Mouse (Mus musculus) gastrocnemius, postnatal 36 days (tissue): ENCODE results near the gene Herpud1. TPM values are rescaled to one million over a fixed set of nuclear protein-coding genes. Genes with fewer than 3 reads are reported as not detected.

Experiments used
- DNase-seq, 2 experiments: peaks; one replicate each; pipeline ENCODE4 v3.0.0; 2022
- intact Hi-C: fragments of 180-260 bp; cut with DNase I; formaldehyde crosslinking; loops from one replicate; pipeline ENCODE4 v1.15.1; 2025
- total RNA-seq, 2 experiments: library from RNA; stranded (reverse); gene quantifications; 2 replicates each; pipeline ENCODE4 v1.2.3; 2021

Gene Herpud1
- total RNA-seq, 2 experiments from 2014 or later = 93.3 to 102 TPM

- intact Hi-C loops = no loop called here
- DNase-seq = no peak
These were observed 54.2 kb downstream of the Herpud1 start for GRCm38 (mm10) chr8:94440389-94440788.

- intact Hi-C loops = no loop called here
- DNase-seq = no peak
These were observed 55.4 kb downstream of the Herpud1 start for GRCm38 (mm10) chr8:94441686-94442085.

- DNase-seq = no peak
- intact Hi-C loops = no loop called here
These were observed 56.9 kb downstream of the Herpud1 start for GRCm38 (mm10) chr8:94443153-94443552.

GRCm38 (mm10) chr8:94444480-94444879 is 58.2 kb downstream of the Herpud1 start:
- DNase-seq = no peak
- intact Hi-C loops = no loop called here

Other genes starting within 250 kb of the Herpud1 start
- gene Mt4, start 249.2 kb upstream of the Herpud1 start, total RNA-seq = not detected
- gene Mt3, start 233.8 kb upstream of the Herpud1 start, total RNA-seq = 1 to 10 TPM; 2.2 to 7.5 TPM
- 100 to 1,000 TPM in 1 of 2 experiments, 10 to 100 TPM in 1; 87.9 to 112 TPM for gene Mt2, start 213.8 kb upstream of the Herpud1 start, total RNA-seq
- 100 to 1,000 TPM in 1 of 2 experiments, 10 to 100 TPM in 1; 99.6 to 103 TPM for gene Mt1, start 207.4 kb upstream of the Herpud1 start, total RNA-seq
- 1 to 10 TPM; 8.7 to 9.7 TPM for gene Nup93, start 171.9 kb upstream of the Herpud1 start, total RNA-seq
- not detected for gene Slc12a3, start 57.2 kb upstream of the Herpud1 start, total RNA-seq
- gene Nlrc5, start 47.9 kb downstream of the Herpud1 start, total RNA-seq = under 1 TPM; 0.38 to 0.57 TPM
- 1 to 10 TPM; 4.5 to 7.3 TPM for gene Cpne2, start 146.6 kb downstream of the Herpud1 start, total RNA-seq
- gene Rspry1, start 215.5 kb downstream of the Herpud1 start, total RNA-seq = 1 to 10 TPM; 7.3 to 9.3 TPM
- 10 to 100 TPM; 16.2 to 20.1 TPM for gene Fam192a, start 215.6 kb downstream of the Herpud1 start, total RNA-seq